Mouse (Mus musculus): ENCODE results near the gene Pdia4.
"Not testable (repeated sequence)": the region's sequence is repeated elsewhere in the genome, so short reads cannot be mapped to it uniquely, and the experiment has no call there.

Gene Pdia4

DNA sequence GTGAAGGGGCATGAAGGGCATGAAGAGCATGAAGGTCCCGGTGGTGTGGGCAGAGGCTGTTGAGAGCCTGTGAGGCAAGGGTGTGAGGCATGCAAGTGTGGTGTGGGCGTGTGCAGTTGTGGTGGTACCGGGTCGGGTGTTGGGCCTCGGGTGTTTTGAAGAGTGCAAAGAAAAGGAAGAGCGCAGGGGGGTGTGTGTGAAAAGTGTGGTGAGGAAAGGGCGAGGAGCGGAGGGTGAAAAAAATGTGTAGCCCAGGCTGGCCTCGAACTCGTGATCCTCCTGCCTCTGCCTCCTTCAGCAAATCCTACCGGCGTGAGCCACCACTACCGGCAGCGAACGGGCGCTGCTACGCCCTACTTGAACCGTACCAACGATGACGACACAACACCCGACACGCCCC, 55.8 kb downstream of the Pdia4 start:
- not testable (repeated sequence) for DNase-seq

DNA sequence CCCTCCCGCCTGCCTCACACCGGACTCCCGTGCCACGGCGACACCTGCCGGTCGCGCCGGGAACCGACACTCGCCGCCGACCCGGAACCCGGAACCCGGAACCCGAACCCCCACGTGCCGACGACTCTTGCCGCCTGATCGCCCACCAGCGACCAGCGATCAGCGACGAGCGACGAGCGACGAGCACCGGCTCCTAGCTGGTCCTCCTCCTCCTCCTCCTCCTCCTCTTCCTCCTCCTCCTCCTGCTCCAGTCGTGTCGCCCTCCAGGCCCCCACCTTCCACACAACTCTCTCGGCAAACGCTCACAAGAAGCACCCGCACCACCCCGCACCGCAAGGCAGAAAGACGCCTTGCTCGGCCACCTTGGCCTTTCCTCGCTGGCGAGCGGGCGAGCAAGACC, 60.1 kb downstream of the Pdia4 start:
- DNase-seq = not testable (repeated sequence)

DNA sequence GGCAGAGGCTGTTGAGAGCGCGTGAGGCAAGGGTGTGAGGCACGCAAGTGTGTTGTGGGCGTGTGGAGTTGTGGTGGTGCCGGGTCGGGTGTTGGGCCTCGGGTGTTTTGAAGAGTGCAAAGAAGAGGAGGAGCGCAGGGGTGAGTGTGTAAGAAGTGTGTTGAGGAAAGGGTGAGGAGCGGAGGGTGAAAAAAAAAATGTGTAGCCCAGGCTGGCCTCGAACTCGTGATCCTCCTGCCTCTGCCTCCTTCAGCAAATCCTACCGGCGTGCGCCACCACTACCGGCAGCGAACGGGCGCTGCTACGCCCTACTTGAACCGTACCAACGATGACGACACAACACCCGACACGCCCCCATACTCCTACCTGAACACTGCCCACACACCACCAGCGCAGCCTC, 64.9 kb downstream of the Pdia4 start:
- peak; percentile 90 for DNase-seq

DNA sequence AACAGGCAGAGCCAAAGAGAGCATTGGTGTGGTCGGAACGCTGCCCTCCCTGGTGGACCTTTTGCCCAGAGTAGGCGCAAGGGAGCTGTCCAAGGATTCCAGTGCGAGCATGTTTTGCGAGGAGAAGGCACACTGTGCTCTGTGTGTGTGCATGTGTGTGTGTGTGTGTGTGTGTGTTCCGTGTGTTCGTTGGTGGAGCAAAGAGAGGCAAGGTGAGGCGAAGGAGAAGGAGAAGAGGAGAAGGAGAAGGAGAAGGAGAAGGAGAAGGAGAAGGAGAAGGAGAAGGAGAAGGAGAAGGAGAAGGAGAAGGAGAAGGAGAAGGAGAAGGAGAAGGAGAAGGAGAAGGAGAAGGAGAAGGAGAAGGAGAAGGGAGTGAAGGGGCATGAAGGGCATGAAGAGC, 65.3 kb downstream of the Pdia4 start:
- not testable (repeated sequence) for DNase-seq
